Mouse (Mus musculus) megakaryocyte, embryonic 14.5 days (primary cell): ENCODE data around the gene Smtn.

Experiments used
- FLI1 ChIP-seq: IDR thresholded peaks from 2 replicates; pipeline ENCODE4 v1.6.1; 2012; ENCODE audit warnings: low read length, inconsistent platforms, mixed read lengths
- GATA1 ChIP-seq: IDR thresholded peaks from 3 replicates; pipeline ENCODE4 v1.6.1; 2012; ENCODE audit warnings: mixed read lengths, low read length, inconsistent platforms, borderline replicate concordance

DNA sequence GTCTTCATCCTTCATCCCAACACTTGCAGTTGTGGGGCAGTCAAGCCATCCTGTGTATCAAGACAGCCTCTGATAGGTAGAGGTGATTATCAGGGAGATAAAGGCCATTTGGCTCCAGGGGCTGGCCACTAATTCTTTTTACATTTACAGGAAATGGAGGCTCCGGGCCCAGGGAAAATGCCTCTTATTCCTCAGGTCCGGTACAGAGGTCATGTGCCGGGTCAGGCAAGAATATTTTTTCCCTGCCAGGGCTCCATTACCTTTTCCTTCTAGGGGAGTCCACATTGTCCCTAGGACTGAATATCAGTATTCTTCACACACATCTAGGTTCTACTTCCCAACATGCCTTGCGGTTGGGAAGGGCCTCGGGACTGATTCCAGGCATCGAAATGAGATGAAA, 31.8 kb upstream of the Smtn start:
- TF ChIP-seq GATA1 (no peak), FLI1 (no peak)
